15 mouse cellular contexts compared by ENCODE assay signal in genomic region chr13:64035036-64035435, GRCm38 (mm10). TPM values are rescaled to one million over a fixed set of nuclear protein-coding genes. Genes with fewer than 3 reads are reported as not detected.
DNase-seq lines count a peak whose midpoint lies in the region; ATAC-seq lines count a peak whose summit lies in the region.
"Had no signal": no experiment of that assay in that cellular context is flagged by ENCODE, and none has a peak within 500 bp of the region (broad histone marks: within the 10 kb centered on the region; RNA-seq: fewer than 3 reads in every experiment).

No protein-coding gene starts in this region.

- H3K9ac ChIP-seq in liver, embryonic 12.5 days = no peak overlapping the region
- H3K9ac ChIP-seq: hindbrain, embryonic 15.5 days had no signal

- WGBS in liver, embryonic 12.5 days (ENCODE audit: insufficient replicate concordance) = 18% methylated on average over 8 of the region's 8 CpGs

- no peaks in the 10 kb centered on the region for H3K36me3 ChIP-seq in liver, embryonic 12.5 days
- H3K36me3 ChIP-seq: hindbrain, embryonic 15.5 days had no signal

- no peak overlapping the region for H3K4me3 ChIP-seq in liver, embryonic 12.5 days
- H3K4me3 ChIP-seq: hindbrain, embryonic 15.5 days had no signal

- H3K4me1 ChIP-seq in liver, embryonic 12.5 days = peaks cover 5% of the 10 kb centered on the region; the same call in 1 of the 2 replicates
- H3K4me1 ChIP-seq: hindbrain, embryonic 15.5 days had no signal

- H3K27me3 ChIP-seq in liver, embryonic 12.5 days (replicated peaks) = no peaks in the 10 kb centered on the region; the same call in 1 of the 2 replicates

- H3K9me3 ChIP-seq in liver, embryonic 12.5 days (replicated peaks) = no peaks in the 10 kb centered on the region
- H3K9me3 ChIP-seq: hindbrain, embryonic 15.5 days had no signal

- no peak overlapping the region for H3K4me2 ChIP-seq in liver, embryonic 12.5 days
- H3K4me2 ChIP-seq: hindbrain, embryonic 15.5 days had no signal

- peak; percentile 5 for DNase-seq in adrenal gland, adult 2 months
- no peak for DNase-seq in adrenal gland, postnatal 25 days
- peak; percentile 27 for DNase-seq in kidney, postnatal 10 days
- no peak for DNase-seq in kidney, adult 8-10 months
- peak; percentile 47 for DNase-seq in embryo, embryonic 11 days
- no peak for DNase-seq in frontal cortex, adult 2 months (ENCODE audit: extremely low spot score in 1 of 2, low spot score in 1 of 2)
- no peak for DNase-seq in layer of hippocampus, postnatal 36 days
- DNase-seq: cerebellum, adult 9-10 months; kidney, postnatal 36 days; lung, adult 2 months had no signal

- peak; percentile 53; the same call in 1 of the 2 replicates for ATAC-seq in liver, embryonic 12.5 days

- H3K27ac ChIP-seq in liver, embryonic 12.5 days = no peak overlapping the region
- H3K27ac ChIP-seq: hindbrain, embryonic 15.5 days had no signal

RNA-seq across cellular contexts. Expression of gene Hsd17b3, which starts 54.0 kb away (rescaled TPM):
- 1 to 10 TPM in 1 of 2 experiments, under 1 TPM in 1; 0.63 to 2.0 TPM for total RNA-seq in adrenal gland, adult 2 months (2021)
- polyA plus RNA-seq in adrenal gland, adult 2 months (2012; rRNA removed) = not detected in 2 replicates
- 1.2 TPM in 1 of 2 replicates, not detected in the other for total RNA-seq in adrenal gland, postnatal 25 days (2021)
- polyA plus RNA-seq in liver, embryonic 12.5 days (2016; fragmentation: Nextera tagmentation; extraction: Ambion mirVana) = not detected in 2 replicates
- polyA plus RNA-seq in frontal cortex, adult 2 months (2012; rRNA removed) = not detected in 2 replicates
- total RNA-seq in layer of hippocampus, postnatal 36 days (2021) = not detected
- total RNA-seq: granulocyte monocyte progenitor cell, adult 5-6 weeks; midbrain, postnatal 0 days; neutrophil, adult 5-6 weeks had no signal
- polyA plus RNA-seq: hindbrain, embryonic 15.5 days; lung, adult 2 months; midbrain, postnatal 0 days had no signal

Comparison
In these comparisons a context has a peak if more than half of its experiments do, and no peak if none do; other contexts are left out.
1. DNase-seq: peak in adrenal gland, adult 2 months (single experiment), kidney, postnatal 10 days (single experiment) and embryo, embryonic 11 days (single experiment); none in adrenal gland, postnatal 25 days (single experiment), kidney, adult 8-10 months (0 of 2), frontal cortex, adult 2 months (0 of 2) and layer of hippocampus, postnatal 36 days (0 of 2).